28 mouse cellular contexts compared by ENCODE assay signal in genomic region chr19:57221684-57222235, GRCm38 (mm10).
A peak's percentile ranks its signal among the peaks of the same experiment; 100 is the strongest.
DNase-seq lines count a peak whose midpoint lies in the region; ATAC-seq and TF ChIP-seq lines count a peak whose summit lies in the region.
"Had no signal": no experiment of that assay in that cellular context is flagged by ENCODE, and none has a peak within 500 bp of the region (broad histone marks: within the 10 kb centered on the region; RNA-seq: fewer than 3 reads in every experiment).

No protein-coding gene starts in this region.

- no peak for TF ChIP-seq EP300 in stomach, postnatal 0 days (optimal IDR thresholded peaks at IDR 0.05)

- no peaks in the 10 kb centered on the region for H3K9me3 ChIP-seq in heart, embryonic 13.5 days
- H3K9me3 ChIP-seq in heart, embryonic 11.5 days (replicated peaks; ENCODE audit: control insufficient read depth, low read length): no peaks in the 10 kb centered on the region
- H3K9me3 ChIP-seq in stomach, embryonic 15.5 days: no peaks in the 10 kb centered on the region
- no peaks in the 10 kb centered on the region for H3K9me3 ChIP-seq in stomach, postnatal 0 days (ENCODE audit: control insufficient read depth, low read length)
- H3K9me3 ChIP-seq in hindbrain, embryonic 14.5 days (ENCODE audit: control insufficient read depth, low read length): no peaks in the 10 kb centered on the region
- H3K9me3 ChIP-seq: forebrain, embryonic 13.5 days; heart, embryonic 15.5 days; hindbrain, embryonic 15.5 days; limb, embryonic 12.5 days; liver, embryonic 12.5 days; neural tube, embryonic 12.5 days had no signal

- no peak overlapping the region for H3K27ac ChIP-seq in heart, embryonic 13.5 days (replicated peaks)
- no peak overlapping the region for H3K27ac ChIP-seq in heart, embryonic 11.5 days (ENCODE audit: low read depth, low read length)
- no peak overlapping the region for H3K27ac ChIP-seq in stomach, embryonic 15.5 days
- H3K27ac ChIP-seq in stomach, postnatal 0 days (replicated peaks): no peak overlapping the region
- no peak overlapping the region; the same call in 1 of the 2 replicates for H3K27ac ChIP-seq in hindbrain, embryonic 14.5 days
- H3K27ac ChIP-seq: forebrain, embryonic 13.5 days; heart, embryonic 15.5 days; hindbrain, embryonic 15.5 days; limb, embryonic 12.5 days; liver, embryonic 12.5 days; neural tube, embryonic 12.5 days had no signal

- H3K9ac ChIP-seq in heart, embryonic 13.5 days: 0 out of 2 replicates have a peak overlapping the region, but pooled peaks have one; percentile 3
- H3K9ac ChIP-seq in heart, embryonic 11.5 days (ENCODE audit: low read depth, low read length): no peak overlapping the region
- no peak overlapping the region for H3K9ac ChIP-seq in stomach, embryonic 15.5 days
- H3K9ac ChIP-seq in stomach, postnatal 0 days (ENCODE audit: low read length): no peak overlapping the region
- no peak overlapping the region for H3K9ac ChIP-seq in hindbrain, embryonic 14.5 days
- H3K9ac ChIP-seq: forebrain, embryonic 13.5 days; heart, embryonic 15.5 days; hindbrain, embryonic 15.5 days; limb, embryonic 12.5 days; liver, embryonic 12.5 days; liver, postnatal 0 days; neural tube, embryonic 12.5 days had no signal

- DNase-seq in cerebellum, adult 9-11 months: peak; percentile 63
- no peak for DNase-seq in cerebellum, postnatal 25 days
- no peak for DNase-seq in stomach, postnatal 0 days (ENCODE audit: low spot score)
- no peak for DNase-seq in frontal cortex, postnatal 25 days (ENCODE audit: low spot score in 2 of 2)
- no peak for DNase-seq in hindbrain, embryonic 14.5 days (ENCODE audit: low spot score)
- DNase-seq: adrenal gland, adult 2 months; adrenal gland, postnatal 36 days; cerebellum, adult 9-10 months; gastrocnemius, postnatal 36 days; heart, postnatal 4 days; kidney, adult 2 months; liver, postnatal 0 days; lung, postnatal 36 days; thymus, postnatal 14 days had no signal

- H3K27me3 ChIP-seq in heart, embryonic 13.5 days (replicated peaks): no peaks in the 10 kb centered on the region
- H3K27me3 ChIP-seq in heart, embryonic 11.5 days (ENCODE audit: control insufficient read depth, insufficient read depth, low read length): no peaks in the 10 kb centered on the region
- H3K27me3 ChIP-seq in stomach, embryonic 15.5 days (replicated peaks): no peaks in the 10 kb centered on the region
- no peaks in the 10 kb centered on the region for H3K27me3 ChIP-seq in stomach, postnatal 0 days (ENCODE audit: control insufficient read depth, insufficient read depth, low read length)
- H3K27me3 ChIP-seq in hindbrain, embryonic 14.5 days (ENCODE audit: control insufficient read depth, insufficient read depth, low read length): no peaks in the 10 kb centered on the region
- H3K27me3 ChIP-seq: forebrain, embryonic 13.5 days; heart, embryonic 15.5 days; hindbrain, embryonic 15.5 days; limb, embryonic 12.5 days; liver, embryonic 12.5 days; neural tube, embryonic 12.5 days had no signal

- no peaks in the 10 kb centered on the region for H3K36me3 ChIP-seq in heart, embryonic 13.5 days
- no peaks in the 10 kb centered on the region for H3K36me3 ChIP-seq in heart, embryonic 11.5 days (ENCODE audit: control insufficient read depth, insufficient read depth, low read length)
- no peaks in the 10 kb centered on the region for H3K36me3 ChIP-seq in stomach, embryonic 15.5 days
- H3K36me3 ChIP-seq in stomach, postnatal 0 days (ENCODE audit: control insufficient read depth, insufficient read depth, low read length): no peaks in the 10 kb centered on the region
- H3K36me3 ChIP-seq in hindbrain, embryonic 14.5 days (replicated peaks; ENCODE audit: control insufficient read depth, insufficient read depth): no peaks in the 10 kb centered on the region
- H3K36me3 ChIP-seq: heart, embryonic 15.5 days; hindbrain, embryonic 15.5 days; limb, embryonic 12.5 days; liver, embryonic 12.5 days; neural tube, embryonic 12.5 days had no signal

- peaks cover 25% of the 10 kb centered on the region for H3K4me1 ChIP-seq in heart, embryonic 13.5 days
- H3K4me1 ChIP-seq in heart, embryonic 11.5 days (ENCODE audit: control insufficient read depth, insufficient read depth, low read length): 0 out of 2 replicates have a peak, but pooled peaks cover 2% of the 10 kb centered on the region
- no peaks in the 10 kb centered on the region for H3K4me1 ChIP-seq in stomach, embryonic 15.5 days
- no peaks in the 10 kb centered on the region for H3K4me1 ChIP-seq in stomach, postnatal 0 days (replicated peaks; ENCODE audit: control insufficient read depth, insufficient read depth)
- peaks cover 10% of the 10 kb centered on the region for H3K4me1 ChIP-seq in hindbrain, embryonic 14.5 days (replicated peaks; ENCODE audit: control insufficient read depth, insufficient read depth, low read length)
- H3K4me1 ChIP-seq: forebrain, embryonic 13.5 days; liver, embryonic 12.5 days had no signal

- no peak overlapping the region for H3K4me3 ChIP-seq in heart, embryonic 13.5 days
- no peak overlapping the region for H3K4me3 ChIP-seq in heart, embryonic 11.5 days (ENCODE audit: low read depth, low read length)
- H3K4me3 ChIP-seq in stomach, embryonic 15.5 days (replicated peaks): no peak overlapping the region
- H3K4me3 ChIP-seq in stomach, postnatal 0 days (ENCODE audit: low read depth, low read length): no peak overlapping the region
- H3K4me3 ChIP-seq in hindbrain, embryonic 14.5 days (replicated peaks; ENCODE audit: low read length): no peak overlapping the region
- H3K4me3 ChIP-seq: forebrain, embryonic 13.5 days; heart, embryonic 15.5 days; hindbrain, embryonic 15.5 days; limb, embryonic 12.5 days; liver, embryonic 12.5 days; myocyte; neural tube, embryonic 12.5 days had no signal

- WGBS in heart, embryonic 13.5 days: 51% methylated on average over 7 of the region's 7 CpGs
- 63% methylated on average over 7 of the region's 7 CpGs for WGBS in heart, embryonic 11.5 days (ENCODE audit: insufficient replicate concordance)
- WGBS in stomach, embryonic 15.5 days: 41% methylated on average over 7 of the region's 7 CpGs
- WGBS in stomach, postnatal 0 days: 41% methylated on average over 7 of the region's 7 CpGs
- WGBS in hindbrain, embryonic 14.5 days: 42% methylated on average over 7 of the region's 7 CpGs

- no peak overlapping the region for H3K4me2 ChIP-seq in heart, embryonic 13.5 days
- H3K4me2 ChIP-seq in heart, embryonic 11.5 days: no peak overlapping the region
- H3K4me2 ChIP-seq in stomach, embryonic 15.5 days: no peak overlapping the region
- no peak overlapping the region for H3K4me2 ChIP-seq in stomach, postnatal 0 days (replicated peaks; ENCODE audit: low read depth)
- no peak overlapping the region for H3K4me2 ChIP-seq in hindbrain, embryonic 14.5 days (replicated peaks)
- H3K4me2 ChIP-seq: forebrain, embryonic 13.5 days; heart, embryonic 15.5 days; hindbrain, embryonic 15.5 days; limb, embryonic 12.5 days; liver, embryonic 12.5 days; midbrain, embryonic 11.5 days; neural tube, embryonic 12.5 days had no signal

- TF ChIP-seq CTCF in stomach, postnatal 0 days (IDR thresholded peaks at IDR 0.05; ENCODE audit: low read depth): no peak

- ATAC-seq in heart, embryonic 13.5 days (ENCODE audit: extremely low read depth, insufficient number of reproducible peaks, low FRiP score, low TSS enrichment): no peak
- ATAC-seq in heart, embryonic 11.5 days (replicated peaks; ENCODE audit: insufficient number of reproducible peaks, low FRiP score, low TSS enrichment): no peak
- peak; percentile 56; the same call in 1 of the 2 replicates for ATAC-seq in stomach, embryonic 15.5 days (ENCODE audit: insufficient read depth, low FRiP score, low read depth)
- ATAC-seq in stomach, postnatal 0 days (ENCODE audit: low FRiP score, low TSS enrichment): no peak
- no peak for ATAC-seq in hindbrain, embryonic 14.5 days (ENCODE audit: low FRiP score)
- ATAC-seq: activated CD4-positive, CD25-positive, alpha-beta regulatory T cell, adult 4 months; CD4-positive, CD25-positive, alpha-beta regulatory T cell, adult 4 months; forebrain, embryonic 13.5 days; inflammation-experienced regulatory T-cells, adult 6 months; liver, embryonic 12.5 days; liver, postnatal 0 days had no signal
